Mouse (Mus musculus) forebrain, embryonic 14.5 days (tissue): ENCODE measurements around the gene Ap1m1. TPM values are rescaled to one million over a fixed set of nuclear protein-coding genes. Genes with fewer than 3 reads are reported as not detected.
A peak's percentile ranks its signal among the peaks of the same experiment; 100 is the strongest.

ENCODE experiments used
- ATAC-seq: fragments of 200-750 bp; cut with Nextera tagmentation; 2 replicates; pipeline ENCODE4 v1.8.0; 2017; ENCODE audit warnings: mild to moderate bottlenecking, moderate library complexity
- DNase-seq: peaks from one replicate; pipeline ENCODE4 v3.0.0-alpha.2; 2015; ENCODE audit warnings: low spot score
- H3K27ac ChIP-seq: fragments of 300-500 bp; sonication (generic); 2 replicates; pipeline ENCODE4 v1.5.1; 2014; ENCODE audit warnings: low read depth, mild to moderate bottlenecking, control low read depth, low read length, moderate library complexity
- H3K27me3 ChIP-seq: fragments of 300-500 bp; sonication (generic); replicated peaks from 2 replicates; pipeline ENCODE4 v1.6.1; 2014; ENCODE audit warnings: low read length, control low read depth, mixed read lengths; ENCODE audit not compliant: control insufficient read depth, insufficient read depth
- H3K36me3 ChIP-seq: fragments of 300-500 bp; sonication (generic); 2 replicates; pipeline ENCODE4 v1.6.1; 2014; ENCODE audit warnings: low read length, control low read depth; ENCODE audit not compliant: control insufficient read depth, insufficient read depth
- H3K4me1 ChIP-seq: fragments of 300-500 bp; sonication (generic); 2 replicates; pipeline ENCODE4 v1.6.1; 2014; ENCODE audit warnings: antibody characterized with exemption, low read length, control low read depth; ENCODE audit not compliant: control insufficient read depth, insufficient read depth
- H3K4me2 ChIP-seq: fragments of 300-500 bp; sonication (generic); 2 replicates; pipeline ENCODE4 v1.6.1; 2014; ENCODE audit warnings: mild to moderate bottlenecking, control low read depth, low read length
- H3K4me3 ChIP-seq: fragments of 300-500 bp; sonication (generic); 2 replicates; pipeline ENCODE4 v1.5.1; 2014; ENCODE audit warnings: low read depth, low read length, control low read depth
- H3K9ac ChIP-seq: fragments of 300-500 bp; sonication (generic); 2 replicates; pipeline ENCODE4 v1.6.1; 2014; ENCODE audit warnings: mild to moderate bottlenecking, low read length, control low read depth, moderate library complexity
- H3K9me3 ChIP-seq: fragments of 300-500 bp; sonication (generic); replicated peaks from 2 replicates; pipeline ENCODE4 v1.6.1; 2016; ENCODE audit warnings: low read length, control low read depth, mixed read lengths; ENCODE audit not compliant: control insufficient read depth
- WGBS: fragments of 180-500 bp; shearing (Covaris S2); extraction: QIAGEN DNeasy Blood & Tissue Kit; methylation state at CpG from one replicate; pipeline ENCODE4 v1.1.7; 2014; 5-methylcytosine and 5-hydroxymethylcytosine counted together
- polyA plus RNA-seq: library from polyadenylated mRNA; unstranded; fragments of >200 nt; fragmentation: Nextera tagmentation; extraction: Ambion mirVana; gene quantifications from 2 replicates; pipeline ENCODE4 v1.2.1, GENCODE M21; 2014

Ap1m1 gene
- polyA plus RNA-seq, 1 experiment from 2014 or later, result 214 TPM

DNA sequence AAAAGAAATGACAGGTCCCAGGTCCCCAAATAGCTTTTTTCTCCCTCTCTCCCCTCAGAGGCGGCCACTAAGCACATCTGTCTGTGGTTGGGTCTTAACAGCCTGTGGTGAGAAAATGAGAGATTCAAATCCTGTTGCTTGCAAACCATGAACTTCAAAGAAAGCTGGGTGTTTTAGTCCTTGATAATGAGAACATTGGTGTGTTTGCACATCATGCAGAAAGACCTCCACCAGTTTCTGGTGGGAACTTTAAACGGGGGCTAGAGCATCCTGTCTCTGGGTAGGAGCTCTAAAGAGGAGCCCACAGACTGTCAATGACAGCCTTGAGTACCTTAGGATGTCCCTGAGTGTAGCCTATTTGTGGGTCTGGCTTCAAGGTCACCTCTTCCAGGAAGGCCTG lies 51.3 kb downstream of the Ap1m1 start:
- Histone ChIP-seq H3K9ac (no peak overlapping the region), H3K4me2 (no peak overlapping the region), H3K27ac (no peak overlapping the region), H3K4me1 (no peaks in the 10 kb centered on the region), H3K36me3 (no peaks in the 10 kb centered on the region), H3K9me3 (no peaks in the 10 kb centered on the region), H3K27me3 (no peaks in the 10 kb centered on the region), H3K4me3 (no peak overlapping the region)
- WGBS, result 86% methylated on average over 2 of the region's 2 CpGs
- ATAC-seq (no peak), DNase-seq (no peak)

DNA sequence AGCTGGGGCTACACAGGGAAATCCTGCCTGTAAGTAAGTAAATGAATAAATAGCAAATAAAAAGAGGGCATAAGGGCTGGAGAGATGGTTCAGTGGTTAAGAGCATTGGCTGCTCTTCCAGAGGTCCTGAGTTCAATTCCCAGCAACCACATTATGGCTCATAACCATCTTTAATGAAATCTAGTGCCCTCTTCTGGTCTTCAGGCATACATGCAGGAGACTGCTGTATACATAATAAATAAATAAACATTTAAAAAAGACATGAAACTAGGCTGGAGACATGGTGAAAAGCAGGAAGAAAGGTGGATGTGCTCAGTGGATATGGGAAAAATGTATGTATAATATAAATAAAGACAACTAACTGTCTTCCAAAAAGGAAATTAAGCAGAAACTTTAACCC lies 53.5 kb downstream of the Ap1m1 start:
- ATAC-seq, result no peak
- no peak overlapping the region for H3K9ac ChIP-seq
- H3K4me3 ChIP-seq, result no peak overlapping the region
- DNase-seq, result no peak
- H3K36me3 ChIP-seq, result no peaks in the 10 kb centered on the region
- H3K4me2 ChIP-seq, result no peak overlapping the region
- H3K27ac ChIP-seq, result no peak overlapping the region
- no peaks in the 10 kb centered on the region for H3K4me1 ChIP-seq
- no peaks in the 10 kb centered on the region for H3K27me3 ChIP-seq
- no peaks in the 10 kb centered on the region for H3K9me3 ChIP-seq

DNA sequence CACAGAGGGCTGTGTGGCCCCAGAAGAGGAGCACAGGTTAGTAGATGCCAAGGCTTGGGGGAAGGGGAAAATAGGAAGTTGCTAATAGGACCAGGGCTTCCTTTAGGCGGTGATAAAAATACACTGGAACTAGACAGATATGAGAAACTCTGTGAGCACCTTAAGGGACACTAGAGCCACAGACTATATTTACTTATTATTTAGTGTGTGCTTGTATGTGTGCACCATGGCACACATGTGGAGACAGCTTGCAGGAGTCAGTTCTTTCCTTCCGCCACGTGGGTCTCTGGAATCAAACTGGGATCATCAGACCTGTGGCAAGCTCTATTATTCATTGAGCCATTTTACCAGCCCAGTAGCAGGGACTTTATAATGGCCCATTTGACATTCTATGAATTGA lies 55.3 kb downstream of the Ap1m1 start:
- ATAC-seq (no peak), DNase-seq (no peak)
- WGBS, result 66% methylated on average over 3 of the region's 3 CpGs
- Histone ChIP-seq H3K9me3 (no peaks in the 10 kb centered on the region), H3K4me3 (no peak overlapping the region), H3K4me1 (no peaks in the 10 kb centered on the region), H3K36me3 (no peaks in the 10 kb centered on the region), H3K27ac (no peak overlapping the region), H3K9ac (no peak overlapping the region), H3K4me2 (no peak overlapping the region), H3K27me3 (no peaks in the 10 kb centered on the region)

DNA sequence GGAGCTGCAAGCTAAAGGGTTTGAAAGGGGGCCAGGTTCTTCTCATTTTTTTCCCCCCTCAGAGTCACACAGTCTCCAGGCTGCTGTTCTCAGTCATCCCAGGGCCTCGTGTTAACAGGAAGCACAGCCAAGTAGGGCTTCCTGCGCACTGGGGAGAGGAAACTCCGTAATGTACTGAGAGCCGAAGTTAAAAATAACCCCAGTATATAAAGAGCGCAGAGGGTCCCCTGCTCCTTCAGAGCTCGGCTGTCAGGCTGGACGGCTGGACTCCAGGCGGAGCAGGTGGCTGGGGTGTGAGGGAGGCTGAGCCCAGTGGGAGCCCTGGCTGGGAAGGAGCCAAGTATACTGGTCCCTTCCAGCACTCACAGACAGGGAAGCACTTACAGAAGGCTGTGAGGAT lies 55.9 kb downstream of the Ap1m1 start:
- no peaks in the 10 kb centered on the region for H3K36me3 ChIP-seq
- DNase-seq (peak; percentile 65), ATAC-seq (peak; percentile 73; the same call in 1 of the 2 replicates)
- H3K9me3 ChIP-seq, result no peaks in the 10 kb centered on the region
- H3K27me3 ChIP-seq, result no peaks in the 10 kb centered on the region
- 57% methylated on average over 8 of the region's 8 CpGs for WGBS
- no peak overlapping the region; the same call in 1 of the 2 replicates for H3K27ac ChIP-seq
- H3K4me2 ChIP-seq, result no peak overlapping the region
- no peak overlapping the region for H3K4me3 ChIP-seq
- H3K4me1 ChIP-seq, result no peaks in the 10 kb centered on the region
- H3K9ac ChIP-seq, result no peak overlapping the region

DNA sequence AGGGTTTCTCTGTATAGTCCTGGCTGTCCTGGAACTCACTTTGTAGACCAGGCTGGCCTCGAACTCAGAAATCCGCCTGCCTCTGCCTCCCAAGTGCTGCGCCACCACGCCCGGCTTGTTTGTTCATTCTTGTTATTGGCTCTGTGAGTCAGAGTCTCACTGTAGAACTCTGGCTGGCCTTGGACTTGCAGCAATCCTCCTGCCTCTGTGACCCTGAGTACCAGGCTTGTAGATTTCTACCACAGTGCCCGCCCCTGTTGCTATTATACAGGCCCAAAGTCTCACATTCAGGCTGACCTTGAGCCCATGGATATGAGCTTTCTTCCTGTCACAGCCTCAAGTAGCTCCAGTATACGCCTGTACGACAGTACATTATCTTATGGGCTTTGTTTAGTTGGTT lies 56.7 kb downstream of the Ap1m1 start:
- no peak for DNase-seq
- no peak for ATAC-seq

DNA sequence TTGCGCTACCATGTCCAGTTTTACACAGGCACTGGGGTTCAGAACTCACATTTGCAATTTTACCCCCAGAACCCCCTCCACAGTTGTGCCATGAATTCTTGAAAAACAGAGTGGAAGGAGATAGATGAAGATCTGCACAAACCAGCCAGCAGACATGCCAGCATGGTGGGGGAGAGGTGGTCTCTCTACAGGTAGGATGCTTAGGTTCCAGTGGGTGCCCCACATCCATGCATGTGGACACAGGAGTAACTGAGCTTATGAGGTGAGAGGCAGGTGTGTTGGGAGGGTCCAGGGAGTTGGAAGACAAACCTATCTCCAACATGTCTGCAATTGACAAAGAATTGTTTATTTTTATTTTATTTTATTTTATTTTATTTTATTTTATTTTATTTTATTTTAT lies 59.1 kb downstream of the Ap1m1 start:
- DNase-seq (no peak), ATAC-seq (no peak)
- H3K36me3 ChIP-seq, result no peaks in the 10 kb centered on the region
- H3K9ac ChIP-seq, result no peak overlapping the region
- no peak overlapping the region for H3K4me2 ChIP-seq
- H3K4me3 ChIP-seq, result no peak overlapping the region
- H3K4me1 ChIP-seq, result no peaks in the 10 kb centered on the region
- H3K9me3 ChIP-seq, result no peaks in the 10 kb centered on the region
- WGBS, result 78% methylated on average over 1 of the region's 1 CpGs
- no peaks in the 10 kb centered on the region for H3K27me3 ChIP-seq
- no peak overlapping the region for H3K27ac ChIP-seq

More for the DNA sequence above, 56.7 kb downstream of the Ap1m1 start:
- H3K4me2 ChIP-seq, result no peak overlapping the region
- H3K36me3 ChIP-seq, result no peaks in the 10 kb centered on the region
- H3K9me3 ChIP-seq, result no peaks in the 10 kb centered on the region
- no peak overlapping the region for H3K4me3 ChIP-seq
- 95% methylated on average over 7 of the region's 8 CpGs for WGBS
- no peaks in the 10 kb centered on the region for H3K27me3 ChIP-seq
- no peak overlapping the region for H3K27ac ChIP-seq
- no peaks in the 10 kb centered on the region for H3K4me1 ChIP-seq
- no peak overlapping the region for H3K9ac ChIP-seq

DNA sequence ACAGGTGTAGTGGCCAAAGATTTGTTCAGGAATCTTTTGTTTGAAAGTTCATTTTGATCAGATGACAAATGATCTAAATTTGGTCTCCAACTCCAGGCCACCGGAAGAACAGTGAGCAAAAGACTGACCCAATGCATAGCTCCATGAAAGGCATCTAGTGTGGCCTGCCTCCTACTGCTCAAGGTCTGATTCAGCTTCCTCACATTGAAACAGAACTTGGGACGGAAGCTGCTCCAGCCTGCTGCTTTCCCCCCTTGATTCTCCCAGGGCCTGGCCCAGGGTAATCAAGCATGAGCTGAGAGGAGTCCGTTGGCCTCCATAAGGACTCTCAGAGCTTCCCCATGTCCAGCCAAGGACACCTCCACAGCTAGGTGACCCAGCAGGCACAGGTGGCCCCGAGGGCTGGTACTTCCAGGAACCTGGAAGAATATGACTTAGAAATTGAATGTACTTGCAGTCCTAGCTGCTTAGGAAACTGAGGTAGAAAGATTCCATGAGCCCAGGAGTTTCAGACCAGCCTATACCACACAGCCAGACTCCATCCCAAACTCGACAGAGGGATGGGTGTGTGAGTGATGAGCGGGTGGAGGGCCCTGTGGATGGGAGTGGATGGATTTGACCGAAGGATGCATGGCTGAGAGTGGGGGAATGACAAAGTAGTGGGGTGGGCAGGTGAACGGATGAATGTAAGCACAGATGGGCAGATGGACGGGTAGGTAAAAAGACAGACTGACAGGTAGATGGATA lies 61.0 kb downstream of the Ap1m1 start:
- no peaks in the 10 kb centered on the region for H3K27me3 ChIP-seq
- 84% methylated on average over 9 of the region's 9 CpGs for WGBS

DNA sequence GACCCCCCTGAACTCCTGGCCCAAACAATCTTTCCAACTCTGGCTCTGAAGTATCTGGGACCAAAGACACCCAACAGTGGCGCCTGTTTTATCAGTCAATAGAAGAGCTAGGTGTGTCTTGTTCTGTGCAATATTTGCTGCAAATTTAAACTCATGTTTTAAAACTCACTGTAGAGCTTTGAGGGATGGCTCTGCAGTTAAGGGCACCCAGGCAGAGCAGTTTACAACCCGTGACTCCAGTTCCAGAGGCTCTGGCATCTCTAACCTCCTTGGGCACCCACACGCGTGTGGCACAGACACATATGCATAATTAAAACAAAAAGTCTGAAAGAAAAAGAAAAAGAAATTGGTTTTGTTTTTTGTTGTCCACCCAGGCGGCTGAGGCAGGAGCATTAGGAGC lies 61.7 kb downstream of the Ap1m1 start:
- no peak for ATAC-seq
- no peak for DNase-seq
- Histone ChIP-seq H3K36me3 (no peaks in the 10 kb centered on the region), H3K9me3 (no peaks in the 10 kb centered on the region), H3K27me3 (no peaks in the 10 kb centered on the region), H3K4me2 (no peak overlapping the region), H3K27ac (no peak overlapping the region), H3K4me3 (no peak overlapping the region), H3K9ac (no peak overlapping the region), H3K4me1 (no peaks in the 10 kb centered on the region)
- 82% methylated on average over 5 of the region's 5 CpGs for WGBS

More for the DNA sequence above, 61.0 kb downstream of the Ap1m1 start:
- Histone ChIP-seq H3K36me3 (no peaks in the 10 kb centered on the region), H3K27ac (no peak overlapping the region), H3K9me3 (no peaks in the 10 kb centered on the region), H3K9ac (no peak overlapping the region), H3K4me3 (no peak overlapping the region), H3K4me1 (no peaks in the 10 kb centered on the region), H3K4me2 (no peak overlapping the region)
- DNase-seq (no peak), ATAC-seq (no peak)

DNA sequence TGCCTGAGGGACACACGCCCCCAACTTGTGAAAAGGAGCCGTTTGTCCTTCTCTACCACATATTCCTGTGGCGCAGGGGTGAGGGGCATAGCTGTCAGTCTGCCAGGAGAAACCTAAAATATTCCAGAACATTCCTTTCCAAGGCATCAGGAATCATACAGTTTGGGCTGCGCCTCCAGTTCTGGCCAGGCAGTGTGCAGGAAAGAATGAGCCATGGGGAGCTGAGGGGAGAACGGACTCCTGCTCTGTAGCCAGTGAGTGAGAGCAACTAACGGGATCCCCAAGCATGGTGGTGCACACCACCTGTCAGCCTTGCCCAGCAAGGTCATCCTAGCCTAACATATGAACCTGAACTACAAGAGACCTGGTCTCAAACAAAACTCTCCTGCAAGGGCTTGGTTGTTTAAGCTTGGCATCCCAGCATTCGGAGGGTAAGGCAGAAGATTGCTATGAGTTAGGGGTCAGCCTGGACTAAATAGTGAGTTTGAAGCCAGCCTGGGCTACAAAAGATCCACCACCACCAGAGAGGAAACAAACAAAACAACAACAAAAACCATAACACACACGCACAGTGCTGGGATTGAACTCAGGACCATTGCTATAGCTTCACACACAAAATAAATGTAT lies 63.3 kb downstream of the Ap1m1 start:
- DNase-seq (no peak), ATAC-seq (no peak)
- no peaks in the 10 kb centered on the region for H3K4me1 ChIP-seq
- H3K27ac ChIP-seq, result no peak overlapping the region
- 71% methylated on average over 8 of the region's 8 CpGs for WGBS
- H3K9me3 ChIP-seq, result no peaks in the 10 kb centered on the region
- H3K4me2 ChIP-seq, result no peak overlapping the region
- H3K9ac ChIP-seq, result no peak overlapping the region
- H3K4me3 ChIP-seq, result no peak overlapping the region
- H3K27me3 ChIP-seq, result no peaks in the 10 kb centered on the region
- H3K36me3 ChIP-seq, result no peaks in the 10 kb centered on the region
